Mouse (Mus musculus) splenic B cell, adult 2 months (primary cell): ENCODE data around the gene Prr32.

Source experiments
- DNase-seq: peaks from one replicate; pipeline ENCODE4 v3.0.0-alpha.2; 2011; ENCODE audit warnings: low read depth, low spot score
- H3K27me3 ChIP-seq: 2 replicates; pipeline ENCODE4 v1.6.1; 2012; ENCODE audit warnings: mild to moderate bottlenecking, low read length, moderate library complexity, mixed read lengths; ENCODE audit not compliant: control insufficient read depth, poor library complexity, insufficient read depth, severe bottlenecking
- H3K36me3 ChIP-seq: 2 replicates; pipeline ENCODE4 v1.6.1; 2012; ENCODE audit warnings: mild to moderate bottlenecking, low read length, moderate library complexity, mixed read lengths; ENCODE audit not compliant: control insufficient read depth, poor library complexity, insufficient read depth, severe bottlenecking

Prr32 gene

DNA sequence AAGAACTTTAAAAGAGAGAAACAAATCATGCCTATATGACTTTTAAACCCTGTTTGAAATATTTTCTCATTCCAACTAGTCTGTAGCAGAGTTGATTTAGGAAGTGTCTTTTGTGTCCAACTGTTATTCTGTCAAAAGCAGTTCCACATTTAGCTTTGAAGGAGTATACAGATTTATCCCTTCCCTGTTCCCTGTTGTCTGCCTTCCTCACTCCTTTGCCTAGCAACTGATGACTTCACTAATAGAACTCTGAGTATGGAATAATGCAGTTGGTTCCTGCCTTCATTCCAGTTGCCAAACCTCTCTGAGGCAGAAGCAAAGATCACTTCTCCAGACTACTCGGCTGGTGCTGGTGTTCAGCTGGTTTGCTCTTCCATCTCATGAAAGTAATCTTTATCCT lies at the start of gene Prr32:
Gene Prr32, plus strand, starts transcription at position 301 of the 400 bp plus-strand sequence.
- no peak for DNase-seq
- no peaks in the 10 kb centered on the region for H3K36me3 ChIP-seq
- H3K27me3 ChIP-seq = no peaks in the 10 kb centered on the region
